Mouse (Mus musculus): Measurements from ENCODE around the gene Fam228a.

- no peak for TF ChIP-seq CTCF (IDR thresholded peaks at IDR 0.05; ENCODE audit: low read depth, low read length)
- no peak for TF ChIP-seq TAL1 (conservative IDR thresholded peaks at IDR 0.05; ENCODE audit: low read depth, low read length)
Observed at GRCm38 (mm10) chr12:4731629-4732028, 6.6 kb downstream of the Fam228a start.
